Mouse (Mus musculus): ENCODE results near the gene Scn3b.

The Scn3b gene

GRCm38 (mm10) chr9:40269103-40269861 is at the start of gene Scn3b:
Gene Scn3b (plus strand): TSS chr9:40269217.
- DNase-seq (ENCODE audit: low spot score in 2 of 2) = peak; percentile 85 to 88

DNA sequence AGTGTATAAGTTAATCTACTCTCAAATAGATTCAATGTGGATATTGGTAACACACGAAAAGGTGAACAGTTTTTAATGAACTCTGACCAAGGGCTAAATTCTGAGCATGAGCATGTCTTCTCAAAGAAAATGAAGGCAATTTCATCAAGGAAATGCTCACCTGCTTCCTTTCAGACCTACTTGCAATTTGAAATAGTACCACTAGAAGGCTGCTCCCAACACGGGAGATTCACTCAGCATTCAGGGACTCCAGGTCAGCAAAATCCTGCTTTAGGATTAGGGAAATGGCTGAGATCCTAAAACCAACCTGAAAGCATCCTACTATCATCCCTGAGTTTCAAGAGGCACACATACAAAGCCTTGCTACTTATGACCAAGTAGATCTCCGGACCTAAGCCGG is 44.7 kb upstream of the Scn3b start:
- DNase-seq (ENCODE audit: low spot score in 2 of 2) = no peak

DNA sequence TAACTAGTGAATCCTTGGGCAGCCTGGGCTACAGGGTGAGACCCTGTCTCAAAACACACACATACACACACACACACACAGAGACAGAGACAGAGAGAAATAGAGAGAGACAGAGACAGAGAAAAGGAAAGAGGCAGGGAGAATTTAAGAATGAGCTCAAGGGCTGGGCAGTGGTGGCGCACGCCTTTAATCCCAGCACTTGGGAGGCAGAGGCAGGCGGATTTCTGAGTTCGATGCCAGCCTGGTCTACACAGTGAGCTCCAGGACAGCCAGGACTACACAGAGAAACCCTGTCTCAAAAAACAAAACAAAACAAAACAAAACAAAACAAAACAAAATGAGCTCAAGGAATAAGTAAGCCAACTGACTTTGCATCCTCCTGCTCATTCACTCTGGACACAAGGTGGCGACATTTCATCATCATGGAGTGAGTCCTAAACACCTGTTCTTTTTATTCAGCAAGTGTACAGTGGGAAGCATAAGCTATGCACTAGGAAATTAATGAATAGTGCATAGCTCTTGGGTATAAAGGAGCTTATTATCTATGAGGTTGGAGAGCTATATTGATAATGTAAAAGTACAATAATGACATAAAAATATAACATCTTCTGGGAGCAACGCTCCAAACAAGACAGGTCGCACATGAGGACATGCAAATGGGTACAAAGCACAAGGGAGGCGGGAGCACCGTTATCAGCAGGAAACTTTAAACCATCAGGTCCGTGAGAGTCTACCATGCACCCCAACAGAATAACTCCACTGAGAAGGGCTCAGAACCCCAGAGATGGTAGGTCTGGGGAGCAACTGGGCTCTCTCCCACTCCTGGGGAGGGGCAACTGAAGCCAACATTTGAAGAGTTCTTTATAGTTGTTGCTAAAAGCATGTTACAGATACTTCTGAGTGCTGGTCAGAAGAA is 40.9 kb upstream of the Scn3b start:
- DNase-seq (ENCODE audit: low spot score in 2 of 2) = peak in 1 of 2 experiments; percentile 22

DNA sequence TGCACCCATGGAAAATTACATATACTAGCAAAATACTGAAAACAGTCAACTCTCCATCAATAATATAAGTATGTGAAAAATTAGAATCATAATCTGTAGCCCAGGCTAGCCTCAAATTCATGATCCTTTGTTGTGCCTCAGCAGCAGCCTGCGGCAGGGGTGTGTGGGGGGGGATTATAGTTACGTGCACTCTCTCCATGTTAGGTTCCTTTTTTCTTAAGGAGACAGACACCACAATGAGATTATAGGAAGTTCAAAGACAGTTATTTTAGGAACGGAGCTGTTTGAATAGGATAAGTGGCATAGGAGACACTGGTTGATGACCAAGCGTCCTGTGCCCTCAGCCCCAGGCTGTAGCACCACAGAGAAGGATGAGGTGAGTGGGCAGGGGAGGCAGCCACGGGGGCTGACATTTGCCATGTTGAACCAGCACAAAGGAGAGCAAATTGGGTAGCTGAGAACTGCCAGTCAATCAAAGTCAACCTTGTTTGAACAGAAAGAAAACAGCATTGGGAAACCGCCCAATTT is 40.1 kb upstream of the Scn3b start:
- no peak for DNase-seq (ENCODE audit: low spot score in 2 of 2)

DNA sequence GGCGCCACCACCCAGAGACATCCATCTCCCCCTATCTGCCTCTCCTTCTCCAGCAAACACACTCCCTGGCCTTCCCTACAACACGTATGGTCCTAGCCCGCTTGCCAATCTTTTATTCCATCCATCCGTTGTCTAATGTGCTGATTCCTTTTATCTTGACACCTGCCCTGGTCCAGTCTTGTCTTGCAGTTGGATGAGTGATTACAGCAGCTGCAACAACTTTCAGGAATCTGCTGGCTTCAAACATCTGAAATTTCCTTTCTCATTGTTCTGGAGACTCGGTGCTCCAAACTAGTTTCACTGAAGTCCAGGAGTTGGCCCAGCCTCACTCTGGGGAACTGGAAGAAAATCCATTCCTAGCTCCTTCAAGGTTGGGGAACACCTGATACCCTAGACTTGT is 39.5 kb upstream of the Scn3b start:
- no peak for DNase-seq (ENCODE audit: low spot score in 2 of 2)

DNA sequence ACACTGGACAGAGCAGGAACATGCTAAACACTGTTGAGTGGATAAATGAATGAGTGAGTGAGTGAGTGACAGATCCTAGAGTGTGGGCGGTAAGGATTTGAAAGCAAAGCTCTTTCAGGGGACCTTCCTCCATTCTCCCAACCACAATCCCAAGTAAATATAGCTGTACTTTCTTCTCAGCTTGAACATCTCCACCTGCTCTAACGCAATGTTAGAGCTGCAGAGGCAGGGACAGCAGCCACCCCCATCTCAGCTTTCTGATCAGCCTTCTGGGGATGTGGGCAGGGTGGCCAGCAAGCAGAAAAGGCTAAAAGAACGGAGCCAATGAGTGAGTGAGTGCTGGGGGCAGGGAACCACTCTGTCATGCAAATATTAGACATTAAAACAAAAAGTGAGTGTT is 38.0 kb upstream of the Scn3b start:
- DNase-seq (ENCODE audit: low spot score in 2 of 2) = no peak

DNA sequence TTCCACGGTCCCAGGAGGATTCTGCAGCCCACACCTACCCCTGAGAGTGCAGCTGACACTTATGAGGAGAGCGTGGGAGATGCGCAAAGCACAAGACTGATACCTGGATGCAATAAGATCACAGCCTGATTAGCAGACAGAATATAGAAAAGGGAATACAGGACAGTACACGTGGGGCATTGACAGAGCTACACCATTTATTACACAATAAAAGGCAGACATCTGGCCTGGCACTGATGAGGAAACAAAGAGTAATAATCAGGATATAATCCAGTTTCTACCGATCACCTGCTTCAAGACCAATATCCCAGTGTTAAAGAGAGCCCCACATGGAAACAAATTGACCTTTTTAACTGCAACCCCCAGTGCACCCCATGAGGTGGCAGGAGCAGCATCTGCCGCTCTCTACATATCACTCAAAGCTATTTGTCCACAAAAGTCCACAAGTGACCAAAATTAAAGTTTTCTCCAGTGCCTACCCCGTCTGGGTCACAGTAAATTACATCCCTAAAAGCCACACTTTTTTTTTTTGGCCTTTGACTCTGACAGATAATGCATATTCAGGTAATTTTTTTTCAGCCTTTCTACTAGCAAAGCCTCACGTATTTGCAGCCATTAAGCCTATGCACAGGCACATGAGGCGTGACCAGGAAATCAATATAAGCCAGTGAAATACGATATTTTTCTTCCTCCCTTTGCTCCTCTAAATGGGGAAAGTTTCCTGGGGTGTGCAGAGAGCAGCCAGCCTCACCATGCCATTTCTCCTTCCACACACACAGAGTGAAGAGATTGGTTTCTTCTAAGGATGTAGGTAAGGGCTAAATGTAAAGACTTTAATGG is 34.6 kb upstream of the Scn3b start:
- no peak for DNase-seq (ENCODE audit: low spot score in 2 of 2)

DNA sequence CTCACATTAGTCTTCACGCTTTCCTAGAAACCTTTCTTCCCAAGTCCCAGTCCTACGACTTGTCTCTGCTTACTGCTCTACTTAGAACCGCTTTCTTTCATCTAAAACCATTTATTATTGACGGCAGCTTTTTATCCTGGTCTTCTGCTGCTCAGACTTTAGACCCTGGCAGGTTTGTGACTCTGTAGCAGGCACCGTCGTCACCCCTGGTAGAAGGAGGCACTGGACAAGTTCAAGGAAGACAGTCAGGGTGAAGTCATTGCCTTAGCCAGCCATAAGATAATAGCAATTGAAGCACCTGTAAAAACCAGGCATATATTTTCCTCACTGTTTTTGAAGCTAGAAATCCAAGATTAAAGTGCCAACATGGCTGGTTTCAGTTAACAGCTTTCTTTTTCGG is 33.8 kb upstream of the Scn3b start:
- DNase-seq (ENCODE audit: low spot score in 2 of 2) = no peak

- DNase-seq (ENCODE audit: low spot score in 2 of 2) = no peak
Observed at GRCm38 (mm10) chr9:40239749-40240148, 29.3 kb upstream of the Scn3b start.

DNA sequence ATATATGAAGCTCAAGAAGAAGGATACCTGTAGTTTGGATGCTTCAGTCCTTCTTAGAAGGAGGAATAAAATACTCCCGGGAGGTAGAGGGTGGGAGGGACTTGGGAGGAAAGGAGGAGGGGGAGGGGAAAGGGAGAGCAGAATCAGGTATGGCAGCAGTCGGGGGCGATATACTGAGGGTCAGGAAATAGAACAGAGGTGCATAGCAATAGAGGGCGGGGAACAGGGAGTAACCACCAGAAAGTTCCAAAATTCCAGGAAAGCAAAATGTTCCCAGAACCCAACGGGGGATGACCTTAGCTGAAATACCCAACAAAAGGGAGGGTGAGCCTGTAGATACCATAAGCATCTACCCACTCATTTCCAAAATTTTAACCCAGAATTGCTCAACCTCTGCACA is 28.7 kb upstream of the Scn3b start:
- DNase-seq (ENCODE audit: low spot score in 2 of 2) = no peak

GRCm38 (mm10) chr9:40241223-40241801 is 27.7 kb upstream of the Scn3b start:
- peak; percentile 61 to 82 for DNase-seq (ENCODE audit: low spot score in 2 of 2)

DNA sequence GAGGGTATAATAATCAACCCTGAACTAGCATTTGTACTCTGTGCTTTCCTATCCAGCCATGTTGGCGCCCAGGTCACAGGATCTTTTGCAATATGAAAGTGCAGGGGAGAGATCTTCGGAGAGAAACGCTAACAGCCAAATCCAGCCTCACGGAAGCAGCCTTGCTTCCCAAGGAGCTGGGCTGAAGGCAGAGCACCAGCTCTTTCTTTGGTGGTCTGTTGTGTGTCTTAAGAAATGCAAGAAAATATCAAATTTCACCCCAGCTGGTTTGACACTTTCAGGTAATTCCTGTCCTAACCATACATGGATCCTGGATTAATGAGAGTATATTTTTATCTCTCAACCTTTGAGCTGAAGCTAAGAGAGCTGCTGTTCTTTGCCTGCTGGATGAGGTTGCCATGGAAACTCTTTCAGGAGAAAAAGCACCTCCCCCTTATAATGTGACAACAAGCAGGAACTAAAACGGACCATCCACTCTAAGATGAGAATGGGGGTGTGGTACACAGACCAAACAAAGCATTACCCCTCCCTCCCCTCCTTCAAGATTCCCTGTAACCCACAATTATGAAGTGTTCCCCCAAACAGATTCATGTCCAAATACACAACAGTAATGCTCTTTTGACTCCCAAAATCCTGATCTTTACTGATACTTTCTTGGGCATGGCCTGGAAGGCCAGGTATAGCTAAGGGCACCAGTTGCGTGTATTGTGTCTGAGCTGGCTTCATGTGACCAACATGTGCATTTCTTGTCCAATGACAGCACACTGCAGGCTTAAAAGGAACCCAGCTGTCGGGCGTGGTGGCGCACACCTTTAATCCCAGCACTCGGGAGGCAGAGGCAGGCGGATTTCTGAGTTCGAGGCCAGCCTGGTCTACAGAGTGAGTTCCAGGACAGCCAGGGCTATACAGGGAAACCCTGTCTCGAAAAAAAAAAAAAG is 26.8 kb upstream of the Scn3b start:
- DNase-seq (ENCODE audit: low spot score in 2 of 2) = peak; percentile 42 to 52

GRCm38 (mm10) chr9:40245466-40245865 is 23.6 kb upstream of the Scn3b start:
- DNase-seq (ENCODE audit: low spot score in 2 of 2) = no peak

DNA sequence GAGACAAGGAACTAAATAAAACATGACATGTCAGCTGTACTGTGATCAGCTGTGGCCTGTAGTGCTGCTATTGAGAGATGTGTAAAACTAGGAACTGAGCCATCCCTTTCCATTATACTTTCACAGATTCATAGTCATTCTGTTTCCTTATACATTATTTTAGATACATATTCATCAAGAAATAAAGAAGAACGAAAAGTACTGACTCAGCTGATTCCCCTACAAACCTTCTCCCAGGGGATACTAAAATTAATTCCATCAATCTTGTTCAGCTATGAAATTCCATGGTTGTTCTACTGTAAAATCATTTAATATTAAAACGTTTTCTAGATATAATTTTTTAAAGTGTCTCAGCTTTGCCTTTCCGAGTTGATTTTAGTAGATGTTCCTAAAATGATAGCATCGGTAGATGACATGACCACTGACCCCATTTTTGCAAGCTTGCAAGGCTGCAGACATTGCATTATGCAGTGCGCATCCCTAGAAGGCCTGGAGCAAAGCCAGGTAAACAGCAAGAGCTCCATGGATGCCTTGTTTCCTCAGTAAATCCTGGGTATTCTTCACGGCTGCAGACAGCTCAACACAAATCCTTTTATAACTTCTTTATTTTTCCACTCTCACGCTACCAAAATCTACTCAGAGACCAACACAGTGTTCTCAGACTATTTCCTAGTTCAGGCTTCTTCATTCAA is 22.9 kb upstream of the Scn3b start:
- DNase-seq (ENCODE audit: low spot score in 2 of 2) = no peak

DNA sequence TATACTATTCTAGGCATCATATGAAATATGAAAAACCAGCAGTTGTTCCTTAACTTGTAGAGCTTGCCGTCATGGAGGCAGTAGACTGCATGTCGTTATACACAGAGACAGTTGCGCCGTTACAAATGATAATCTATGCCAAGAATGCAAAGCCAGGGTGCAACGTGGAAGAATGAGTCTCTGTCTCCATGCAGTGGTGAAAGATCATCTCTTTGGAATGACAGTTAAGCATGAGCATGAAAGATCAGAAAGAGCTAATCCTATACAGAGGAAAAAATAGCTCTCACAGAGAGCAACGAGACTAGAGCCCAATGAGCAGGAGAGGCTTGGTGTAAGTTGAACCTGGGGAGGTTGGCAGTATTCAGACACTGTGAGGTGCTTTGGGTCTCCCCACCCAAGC is 22.3 kb upstream of the Scn3b start:
- no peak for DNase-seq (ENCODE audit: low spot score in 2 of 2)

- no peak for DNase-seq (ENCODE audit: low spot score in 2 of 2)
Observed at GRCm38 (mm10) chr9:40249106-40249505, 19.9 kb upstream of the Scn3b start.

DNA sequence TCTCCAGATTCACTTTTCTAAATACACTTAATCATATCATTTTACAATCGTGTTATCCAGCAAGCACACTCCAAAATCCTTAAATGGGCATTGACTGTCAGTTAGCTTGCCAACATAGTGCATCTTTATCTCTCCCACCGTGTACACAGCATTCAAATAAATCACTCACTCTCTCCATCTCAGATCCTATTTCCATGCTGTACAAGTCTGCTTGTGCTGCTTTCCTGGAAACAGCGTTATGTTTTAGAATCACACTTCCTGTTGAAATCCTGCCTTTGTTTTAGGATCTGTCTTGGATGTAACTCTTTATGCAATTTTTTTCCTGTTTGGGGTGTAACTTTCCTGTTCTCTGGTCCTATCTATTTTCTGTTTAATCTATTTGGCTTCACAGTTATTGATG is 16.6 kb upstream of the Scn3b start:
- no peak for DNase-seq (ENCODE audit: low spot score in 2 of 2)

- DNase-seq (ENCODE audit: low spot score in 2 of 2) = no peak
Observed at GRCm38 (mm10) chr9:40263874-40264273, 5.1 kb upstream of the Scn3b start.

- no peak for DNase-seq (ENCODE audit: low spot score in 2 of 2)
Observed at GRCm38 (mm10) chr9:40268040-40268747, 823 bp upstream of the Scn3b start.
